Mouse (Mus musculus) limb, embryonic 11.5 days (tissue): ENCODE measurements around the gene Retreg3. TPM values are rescaled to one million over a fixed set of nuclear protein-coding genes. Genes with fewer than 3 reads are reported as not detected.

Source experiments
- ATAC-seq: fragments of 200-750 bp; cut with Nextera tagmentation; 2 replicates; pipeline ENCODE4 v1.8.0; 2017; ENCODE audit warnings: low read depth; ENCODE audit not compliant: insufficient number of reproducible peaks, low FRiP score, low TSS enrichment
- DNase-seq: peaks from one replicate; pipeline ENCODE4 v3.0.0-alpha.2; 2015; ENCODE audit warnings: low spot score
- H3K27ac ChIP-seq: fragments of 300-500 bp; sonication (generic); replicated peaks from 2 replicates; pipeline ENCODE4 v1.5.1; 2014; ENCODE audit warnings: low read depth, mild to moderate bottlenecking, low read length
- H3K27me3 ChIP-seq: fragments of 300-500 bp; sonication (generic); 2 replicates; pipeline ENCODE4 v1.6.1; 2014; ENCODE audit warnings: mild to moderate bottlenecking, low read length, mixed read lengths; ENCODE audit not compliant: control insufficient read depth, insufficient read depth
- H3K36me3 ChIP-seq: fragments of 300-500 bp; sonication (generic); 2 replicates; pipeline ENCODE4 v1.6.1; 2014; ENCODE audit warnings: mild to moderate bottlenecking, low read length, moderate library complexity, mixed read lengths; ENCODE audit not compliant: control insufficient read depth, insufficient read depth
- H3K4me1 ChIP-seq: fragments of 300-500 bp; sonication (generic); 2 replicates; pipeline ENCODE4 v1.6.1; 2014; ENCODE audit warnings: low read length, mixed read lengths; ENCODE audit not compliant: control insufficient read depth, insufficient read depth
- H3K4me2 ChIP-seq: fragments of 300-500 bp; sonication (generic); 2 replicates; pipeline ENCODE4 v1.6.1; 2014; ENCODE audit warnings: low read depth, mild to moderate bottlenecking, moderate library complexity; ENCODE audit not compliant: severe bottlenecking
- H3K4me3 ChIP-seq: fragments of 300-500 bp; sonication (generic); 2 replicates; pipeline ENCODE4 v1.5.1; 2014; ENCODE audit warnings: low read depth, low read length
- H3K9ac ChIP-seq: fragments of 300-500 bp; sonication (generic); 2 replicates; pipeline ENCODE4 v1.6.1; 2014; ENCODE audit warnings: mild to moderate bottlenecking, low read length
- H3K9me3 ChIP-seq: fragments of 300-500 bp; sonication (generic); 2 replicates; pipeline ENCODE4 v1.6.1; 2016; ENCODE audit warnings: low read length; ENCODE audit not compliant: control insufficient read depth
- WGBS: fragments of 180-500 bp; shearing (Covaris S2); extraction: QIAGEN DNeasy Blood & Tissue Kit; methylation state at CpG from one replicate; pipeline ENCODE4 v1.1.7; 2014; 5-methylcytosine and 5-hydroxymethylcytosine counted together
- polyA plus RNA-seq: library from polyadenylated mRNA; unstranded; fragments of >200 nt; fragmentation: Nextera tagmentation; extraction: Ambion mirVana; gene quantifications from 2 replicates; pipeline ENCODE4 v1.2.1, GENCODE M21; 2014

Gene Retreg3
- polyA plus RNA-seq, 1 experiment from 2014 or later: 10.3 TPM

GRCm38 (mm10) chr11:101055418-101055817 lies 64.3 kb downstream of the Retreg3 start:
- H3K27me3 ChIP-seq: no peaks in the 10 kb centered on the region
- H3K4me3 ChIP-seq: no peak overlapping the region
- WGBS: 87% methylated on average over 14 of the region's 14 CpGs
- no peaks in the 10 kb centered on the region for H3K9me3 ChIP-seq
- ATAC-seq (no peak), DNase-seq (no peak)
- H3K4me2 ChIP-seq: no peak overlapping the region
- H3K36me3 ChIP-seq: peaks cover 3% of the 10 kb centered on the region; the same call in 1 of the 2 replicates
- H3K9ac ChIP-seq: no peak overlapping the region
- no peak overlapping the region for H3K27ac ChIP-seq
- no peaks in the 10 kb centered on the region for H3K4me1 ChIP-seq

- Histone ChIP-seq H3K9ac (no peak overlapping the region), H3K4me2 (no peak overlapping the region), H3K27ac (no peak overlapping the region), H3K4me3 (no peak overlapping the region), H3K9me3 (no peaks in the 10 kb centered on the region), H3K27me3 (no peaks in the 10 kb centered on the region), H3K4me1 (no peaks in the 10 kb centered on the region), H3K36me3 (peaks cover 6% of the 10 kb centered on the region; the same call in 1 of the 2 replicates)
- DNase-seq: no peak
- no peak for ATAC-seq
- 100% methylated on average over 1 of the region's 1 CpGs for WGBS
Measured at GRCm38 (mm10) chr11:101053974-101054373, 65.7 kb downstream of the Retreg3 start.

GRCm38 (mm10) chr11:101052751-101053473 lies 66.8 kb downstream of the Retreg3 start:
- no peak for DNase-seq
- Histone ChIP-seq H3K4me3 (no peak overlapping the region), H3K9me3 (no peaks in the 10 kb centered on the region), H3K36me3 (peaks cover 14% of the 10 kb centered on the region), H3K27ac (no peak overlapping the region), H3K4me2 (no peak overlapping the region), H3K27me3 (no peaks in the 10 kb centered on the region), H3K4me1 (no peaks in the 10 kb centered on the region), H3K9ac (no peak overlapping the region)
- 91% methylated on average over 10 of the region's 10 CpGs for WGBS
- ATAC-seq: no peak

GRCm38 (mm10) chr11:101051617-101052016 lies 68.1 kb downstream of the Retreg3 start:
- Histone ChIP-seq H3K4me1 (no peaks in the 10 kb centered on the region), H3K36me3 (peaks cover 19% of the 10 kb centered on the region), H3K27ac (no peak overlapping the region), H3K27me3 (no peaks in the 10 kb centered on the region), H3K4me2 (no peak overlapping the region), H3K4me3 (no peak overlapping the region), H3K9ac (no peak overlapping the region), H3K9me3 (no peaks in the 10 kb centered on the region)
- DNase-seq (no peak), ATAC-seq (no peak)
- 89% methylated on average over 8 of the region's 8 CpGs for WGBS

GRCm38 (mm10) chr11:101051051-101051493 lies 68.6 kb downstream of the Retreg3 start:
- Histone ChIP-seq H3K9ac (no peak overlapping the region), H3K4me2 (no peak overlapping the region), H3K27me3 (no peaks in the 10 kb centered on the region), H3K4me3 (no peak overlapping the region), H3K27ac (no peak overlapping the region), H3K36me3 (peaks cover 19% of the 10 kb centered on the region), H3K4me1 (no peaks in the 10 kb centered on the region), H3K9me3 (no peaks in the 10 kb centered on the region)
- 89% methylated on average over 6 of the region's 6 CpGs for WGBS
- no peak for DNase-seq
- ATAC-seq: no peak

GRCm38 (mm10) chr11:101050359-101050758 lies 69.3 kb downstream of the Retreg3 start:
- no peaks in the 10 kb centered on the region for H3K27me3 ChIP-seq
- no peak for ATAC-seq
- no peak overlapping the region for H3K9ac ChIP-seq
- H3K27ac ChIP-seq: no peak overlapping the region
- WGBS: 94% methylated on average over 9 of the region's 9 CpGs
- no peaks in the 10 kb centered on the region for H3K9me3 ChIP-seq
- DNase-seq: no peak
- H3K4me3 ChIP-seq: no peak overlapping the region
- no peak overlapping the region for H3K4me2 ChIP-seq
- peaks cover 22% of the 10 kb centered on the region for H3K36me3 ChIP-seq
- no peaks in the 10 kb centered on the region for H3K4me1 ChIP-seq

- DNase-seq: no peak
- no peak overlapping the region for H3K27ac ChIP-seq
- WGBS: 87% methylated on average over 3 of the region's 3 CpGs
- no peak overlapping the region for H3K4me2 ChIP-seq
- no peaks in the 10 kb centered on the region for H3K27me3 ChIP-seq
- H3K9me3 ChIP-seq: no peaks in the 10 kb centered on the region
- no peak for ATAC-seq
- no peak overlapping the region for H3K4me3 ChIP-seq
- no peak overlapping the region for H3K9ac ChIP-seq
- no peaks in the 10 kb centered on the region for H3K4me1 ChIP-seq
- peaks cover 33% of the 10 kb centered on the region for H3K36me3 ChIP-seq
Measured at GRCm38 (mm10) chr11:101047502-101047901, 72.2 kb downstream of the Retreg3 start.

GRCm38 (mm10) chr11:101046440-101046839 lies 73.3 kb downstream of the Retreg3 start:
- Histone ChIP-seq H3K4me3 (no peak overlapping the region), H3K9me3 (no peaks in the 10 kb centered on the region), H3K27me3 (no peaks in the 10 kb centered on the region), H3K27ac (no peak overlapping the region), H3K9ac (no peak overlapping the region), H3K4me2 (no peak overlapping the region), H3K4me1 (no peaks in the 10 kb centered on the region), H3K36me3 (peaks cover 33% of the 10 kb centered on the region)
- 82% methylated on average over 9 of the region's 9 CpGs for WGBS
- no peak for DNase-seq
- ATAC-seq: no peak
